In the genomic region with DNA sequence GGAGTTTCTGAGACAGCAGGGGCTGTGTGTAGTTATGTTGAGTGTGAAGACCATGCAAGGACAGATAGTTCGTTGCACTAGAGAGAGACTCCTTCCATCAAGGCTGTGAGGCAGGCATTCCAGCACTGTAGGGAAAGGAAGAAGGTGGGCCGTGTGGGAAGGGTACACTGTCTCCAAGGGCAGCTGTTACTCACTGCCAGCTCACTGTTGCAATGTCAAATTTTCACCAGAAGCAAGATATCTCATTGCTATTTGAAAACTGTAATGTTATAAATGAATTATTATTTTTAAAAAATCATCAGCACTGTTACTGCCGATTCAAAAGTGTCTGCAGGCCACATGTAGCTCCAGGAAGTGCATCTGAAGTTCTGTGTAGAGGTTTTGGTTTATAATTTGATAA, we compare ENCODE assay signal across 19 mouse cellular contexts. TPM values are rescaled to one million over a fixed set of nuclear protein-coding genes. Genes with fewer than 3 reads are reported as not detected.
DNase-seq lines count a peak whose midpoint lies in the region; ATAC-seq and TF ChIP-seq lines count a peak whose summit lies in the region.
"Had no signal": no experiment of that assay in that cellular context is flagged by ENCODE, and none has a peak within 500 bp of the region (broad histone marks: within the 10 kb centered on the region; RNA-seq: fewer than 3 reads in every experiment).

No protein-coding gene starts in this region.

- H3K4me2 ChIP-seq in hindbrain, embryonic 16.5 days (ENCODE audit: low read length) = no peak overlapping the region
- H3K4me2 ChIP-seq: forebrain, embryonic 12.5 days had no signal

- H3K4me1 ChIP-seq in embryonic fibroblast, embryonic 13.5 days (ENCODE audit: control insufficient read depth, insufficient read depth, low read length) = peaks cover 11% of the 10 kb centered on the region
- no peaks in the 10 kb centered on the region for H3K4me1 ChIP-seq in hindbrain, embryonic 16.5 days (ENCODE audit: control insufficient read depth, insufficient read depth, low read depth, low read length)
- H3K4me1 ChIP-seq: forebrain, embryonic 12.5 days had no signal

- TF ChIP-seq CTCF in gastrocnemius, adult 2 months (IDR thresholded peaks at IDR 0.05) = no peak
- TF ChIP-seq CTCF in embryonic fibroblast, embryonic 13.5 days (IDR thresholded peaks at IDR 0.05; ENCODE audit: borderline replicate concordance, insufficient read depth, low read length) = no peak

- H3K27me3 ChIP-seq in hindbrain, embryonic 16.5 days (replicated peaks; ENCODE audit: control insufficient read depth, insufficient read depth, low read length) = no peaks in the 10 kb centered on the region
- H3K27me3 ChIP-seq: forebrain, embryonic 12.5 days had no signal

- intact Hi-C loops in gastrocnemius, adult 2 months (cut with DNase I) = no loop called here

- TF ChIP-seq POLR2A in embryonic fibroblast, embryonic 13.5 days (IDR thresholded peaks at IDR 0.05; ENCODE audit: low read depth, low read length) = no peak

- no peak for ATAC-seq in hindbrain, embryonic 16.5 days
- ATAC-seq: forebrain, embryonic 14.5 days; forebrain, embryonic 16.5 days had no signal

- H3K9ac ChIP-seq in hindbrain, embryonic 16.5 days (ENCODE audit: low read depth, low read length) = no peak overlapping the region
- H3K9ac ChIP-seq: forebrain, embryonic 12.5 days had no signal

- WGBS in hindbrain, embryonic 16.5 days = 78% methylated on average over 3 of the region's 3 CpGs

- H3K27ac ChIP-seq in gastrocnemius, adult 2 months = peak overlapping the region; percentile 16; the same call in 1 of the 2 replicates
- peak overlapping the region; percentile 72 for H3K27ac ChIP-seq in embryonic fibroblast, embryonic 13.5 days (ENCODE audit: insufficient read depth, low read length)
- H3K27ac ChIP-seq in hindbrain, embryonic 16.5 days (ENCODE audit: low read depth, low read length) = no peak overlapping the region
- H3K27ac ChIP-seq: forebrain, embryonic 10.5 days; forebrain, embryonic 12.5 days had no signal

- H3K4me3 ChIP-seq in gastrocnemius, adult 2 months = no peak overlapping the region
- no peak overlapping the region for H3K4me3 ChIP-seq in embryonic fibroblast, embryonic 13.5 days (ENCODE audit: insufficient read depth, low read length)
- H3K4me3 ChIP-seq in hindbrain, embryonic 16.5 days (ENCODE audit: low read length) = no peak overlapping the region
- H3K4me3 ChIP-seq: erythroblast, embryonic 14.5 days; forebrain, embryonic 10.5 days; forebrain, embryonic 12.5 days had no signal

- H3K9me3 ChIP-seq in hindbrain, embryonic 16.5 days (ENCODE audit: control insufficient read depth, low read length) = no peaks in the 10 kb centered on the region
- H3K9me3 ChIP-seq: forebrain, embryonic 10.5 days; forebrain, embryonic 12.5 days had no signal

- no peaks in the 10 kb centered on the region for H3K36me3 ChIP-seq in hindbrain, embryonic 16.5 days (ENCODE audit: control insufficient read depth, insufficient read depth, low read length)
- H3K36me3 ChIP-seq: forebrain, embryonic 10.5 days; forebrain, embryonic 12.5 days had no signal

- peak; percentile 70 for DNase-seq in adrenal gland, adult 2 months
- no peak for DNase-seq in adrenal gland, postnatal 10 days
- peak; percentile 29 for DNase-seq in adrenal gland, postnatal 14 days
- no peak for DNase-seq in adrenal gland, adult 18-20 months (ENCODE audit: low spot score in 2 of 2)
- DNase-seq in gastrocnemius, adult 2 months = no peak
- DNase-seq in gastrocnemius, adult 8-10 months (ENCODE audit: low spot score in 2 of 2) = no peak
- DNase-seq: cerebellum, adult 11-12 months; cerebellum, adult 2 months; cerebellum, adult 9-10 months; cerebellum, postnatal 10 days; cerebellum, postnatal 25 days; gastrocnemius, postnatal 10 days had no signal

RNA-seq across cellular contexts. Expression of gene Gsap, which starts 50.6 kb away (rescaled TPM):
- 1 to 10 TPM; 3.9 to 5.9 TPM for total RNA-seq in adrenal gland, adult 2 months (2021)
- polyA plus RNA-seq in adrenal gland, adult 2 months (2012; rRNA removed) = 0.48 and 0.62 TPM in 2 replicates
- 1 to 10 TPM; 4.9 to 6.7 TPM for total RNA-seq in adrenal gland, postnatal 10 days (2021)
- total RNA-seq in adrenal gland, postnatal 14 days (2021) = 5.8 and 6.0 TPM in 2 replicates
- total RNA-seq in adrenal gland, adult 18-20 months (2021) = 1 to 10 TPM; 5.0 TPM
- 1 to 10 TPM in 1 of 2 experiments, under 1 TPM in 1; 0.94 to 1.1 TPM for total RNA-seq in gastrocnemius, adult 2 months (2021)
- 1 to 10 TPM in 1 of 4 experiments, under 1 TPM in 3; 0.58 to 1.3 (median 0.79) TPM for total RNA-seq in gastrocnemius, adult 8-10 months (2022)
- 4.6 and 5.1 TPM in 2 replicates for polyA plus RNA-seq in embryonic fibroblast, embryonic 13.5 days (2011; ENCODE audit: insufficient read length, low read depth, missing spikeins)
- 14.6 TPM in 2 replicates for polyA plus RNA-seq in hindbrain, embryonic 16.5 days (2015; fragmentation: Nextera tagmentation; extraction: Ambion mirVana)

Comparison
In these comparisons a context has a peak if more than half of its experiments do, and no peak if none do; other contexts are left out.
1. DNase-seq: peak in adrenal gland, adult 2 months (single experiment) and adrenal gland, postnatal 14 days (single experiment); none in adrenal gland, postnatal 10 days (single experiment), adrenal gland, adult 18-20 months (0 of 2), gastrocnemius, adult 2 months (single experiment) and gastrocnemius, adult 8-10 months (0 of 2).